Mouse (Mus musculus): ENCODE results near the gene N4bp3.
"Not testable (repeated sequence)": the region's sequence is repeated elsewhere in the genome, so short reads cannot be mapped to it uniquely, and the experiment has no call there.

- not testable (repeated sequence) for TF ChIP-seq ZC3H11A (IDR thresholded peaks at IDR 0.05; ENCODE audit: borderline replicate concordance, low read depth, low read length); CHD2 (IDR thresholded peaks at IDR 0.05; ENCODE audit: low read depth, low read length); ZNF384 (IDR thresholded peaks at IDR 0.05; ENCODE audit: low read depth, low read length); HCFC1 (IDR thresholded peaks at IDR 0.05; ENCODE audit: borderline replicate concordance, insufficient read depth, low read length); MAFK (IDR thresholded peaks at IDR 0.05; ENCODE audit: insufficient read depth, low read depth, low read length)
Observed at GRCm38 (mm10) chr11:51633200-51633599, 17.4 kb downstream of the N4bp3 start.

All from ES-E14 (cell line).